Mouse (Mus musculus) right cerebral cortex, adult 2 months (tissue): ENCODE data around the gene Vmo1.
A peak's percentile ranks its signal among the peaks of the same experiment; 100 is the strongest.
"Not testable (repeated sequence)": the region's sequence is repeated elsewhere in the genome, so short reads cannot be mapped to it uniquely, and the experiment has no call there.

Source experiments
- DNase-seq, 2 experiments: peaks; one replicate each; pipeline ENCODE4 v3.0.0; 2021 to 2022; ENCODE audit warnings: low spot score in 2 of 2

The Vmo1 gene

GRCm38 (mm10) chr11:70520178-70520769 is 5.9 kb upstream of the Vmo1 start:
- peak in 1 of 2 experiments; percentile 8 for DNase-seq

- DNase-seq, result no peak
These were observed 4.5 kb upstream of the Vmo1 start, which contains the start of gene Gltpd2 for GRCm38 (mm10) chr11:70518923-70519322. Gene Gltpd2 (plus strand): TSS chr11:70519196.

- DNase-seq, result no peak
These were observed 4.0 kb upstream of the Vmo1 start for GRCm38 (mm10) chr11:70518436-70518835.

GRCm38 (mm10) chr11:70516352-70516751 is 1.9 kb upstream of the Vmo1 start:
- peak; percentile 20 to 40 for DNase-seq

GRCm38 (mm10) chr11:70513520-70513919 is 896 bp downstream of the Vmo1 start:
- DNase-seq, result no peak

- DNase-seq, result no peak
These were observed 1.6 kb downstream of the Vmo1 start for GRCm38 (mm10) chr11:70512709-70513342.

- no peak for DNase-seq
These were observed 2.6 kb downstream of the Vmo1 start for GRCm38 (mm10) chr11:70511825-70512224.

- no peak for DNase-seq
These were observed 3.2 kb downstream of the Vmo1 start for GRCm38 (mm10) chr11:70511242-70511641.

GRCm38 (mm10) chr11:70509753-70510564 is 4.5 kb downstream of the Vmo1 start:
- peak; percentile 36 to 49 for DNase-seq

GRCm38 (mm10) chr11:70506962-70507515 is 7.4 kb downstream of the Vmo1 start:
- no peak for DNase-seq

- peak; percentile 66 for DNase-seq
These were observed 8.0 kb downstream of the Vmo1 start for GRCm38 (mm10) chr11:70506385-70506784.

GRCm38 (mm10) chr11:70504970-70505369 is 9.4 kb downstream of the Vmo1 start, which contains the start of gene Tm4sf5:
Gene Tm4sf5 (plus strand): TSS chr11:70505244.
- DNase-seq, result no peak

- no peak for DNase-seq
These were observed 12.4 kb downstream of the Vmo1 start for GRCm38 (mm10) chr11:70502018-70502417.

GRCm38 (mm10) chr11:70500476-70500812 is 14.0 kb downstream of the Vmo1 start:
- no peak for DNase-seq

- DNase-seq, result no peak
These were observed 14.6 kb downstream of the Vmo1 start for GRCm38 (mm10) chr11:70499566-70500475.

- DNase-seq, result no peak
These were observed 24.7 kb downstream of the Vmo1 start for GRCm38 (mm10) chr11:70489684-70490083.

- DNase-seq, result no peak
These were observed 25.3 kb downstream of the Vmo1 start for GRCm38 (mm10) chr11:70489138-70489537.

- DNase-seq, result no peak
These were observed 26.6 kb downstream of the Vmo1 start for GRCm38 (mm10) chr11:70487816-70488215.

- DNase-seq, result no peak
These were observed 28.9 kb downstream of the Vmo1 start for GRCm38 (mm10) chr11:70485498-70485897.

- no peak for DNase-seq
These were observed 39.4 kb downstream of the Vmo1 start for GRCm38 (mm10) chr11:70474872-70475534.

GRCm38 (mm10) chr11:70473291-70473690 is 41.1 kb downstream of the Vmo1 start:
- not testable (repeated sequence) for DNase-seq
